ENCODE assay signal across 23 mouse cellular contexts in the genomic region with DNA sequence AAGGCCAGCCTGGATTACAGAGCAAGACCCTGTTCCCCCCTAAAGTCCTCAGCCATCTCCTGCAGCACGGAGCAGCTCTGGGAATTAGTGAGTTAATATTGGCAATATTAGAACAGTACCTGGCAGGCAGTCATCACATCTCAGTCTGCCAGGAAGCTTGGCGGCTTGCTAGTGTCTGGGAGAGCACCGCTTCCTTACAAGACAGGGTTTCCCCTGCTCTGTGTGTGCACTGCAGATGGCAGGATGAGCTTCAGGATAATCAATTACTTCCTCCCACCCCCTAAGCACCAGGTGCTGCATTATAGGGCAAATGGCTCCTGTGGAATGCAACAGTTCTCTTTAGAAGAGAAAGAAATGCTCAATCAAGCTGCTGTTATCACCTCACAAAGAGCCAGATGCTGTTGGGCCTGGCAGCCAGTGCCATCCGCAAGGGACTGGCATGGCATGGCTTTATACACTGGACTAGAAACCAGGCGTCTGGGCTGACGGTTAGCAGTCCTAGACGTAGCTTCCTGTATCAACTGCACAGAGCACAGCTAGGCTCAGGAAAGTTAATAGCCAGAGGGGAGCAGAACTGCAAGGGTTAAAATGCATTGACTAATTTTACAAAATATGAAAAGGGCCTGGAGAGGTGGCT. TPM values are rescaled to one million over a fixed set of nuclear protein-coding genes. Genes with fewer than 3 reads are reported as not detected.
DNase-seq lines count a peak whose midpoint lies in the region; ATAC-seq and TF ChIP-seq lines count a peak whose summit lies in the region.
"Had no signal": no experiment of that assay in that cellular context is flagged by ENCODE, and none has a peak within 500 bp of the region (broad histone marks: within the 10 kb centered on the region; RNA-seq: fewer than 3 reads in every experiment).

No protein-coding gene starts in this region.

- H3K4me2 ChIP-seq in forebrain, embryonic 15.5 days (replicated peaks), result no peak overlapping the region
- H3K4me2 ChIP-seq in forebrain, embryonic 11.5 days (ENCODE audit: low read depth, low read length, severe bottlenecking), result no peak overlapping the region
- H3K4me2 ChIP-seq in intestine, postnatal 0 days (replicated peaks; ENCODE audit: low read depth), result no peak overlapping the region
- H3K4me2 ChIP-seq: embryonic facial prominence, embryonic 13.5 days; heart, embryonic 11.5 days; kidney, embryonic 15.5 days; limb, embryonic 13.5 days; liver, embryonic 13.5 days; lung, embryonic 14.5 days; midbrain, embryonic 13.5 days; neural tube, embryonic 13.5 days had no signal

- no peak overlapping the region for H3K4me3 ChIP-seq in forebrain, embryonic 15.5 days
- H3K4me3 ChIP-seq in forebrain, embryonic 11.5 days (ENCODE audit: low read depth, low read length), result no peak overlapping the region
- H3K4me3 ChIP-seq in intestine, postnatal 0 days (ENCODE audit: low read depth, low read length), result no peak overlapping the region
- H3K4me3 ChIP-seq: embryonic facial prominence, embryonic 13.5 days; kidney, embryonic 15.5 days; limb, embryonic 13.5 days; liver, embryonic 13.5 days; midbrain, embryonic 13.5 days; neural tube, embryonic 13.5 days had no signal

- peaks cover 28% of the 10 kb centered on the region for H3K4me1 ChIP-seq in forebrain, embryonic 15.5 days
- H3K4me1 ChIP-seq in forebrain, embryonic 11.5 days (replicated peaks; ENCODE audit: control insufficient read depth, insufficient read depth, low read length), result no peaks in the 10 kb centered on the region
- no peaks in the 10 kb centered on the region for H3K4me1 ChIP-seq in intestine, postnatal 0 days (replicated peaks; ENCODE audit: control insufficient read depth, insufficient read depth, low read length)
- H3K4me1 ChIP-seq: liver, embryonic 13.5 days had no signal

- no peak for TF ChIP-seq CTCF in intestine, postnatal 0 days (IDR thresholded peaks at IDR 0.05; ENCODE audit: low read depth)

- peak overlapping the region; percentile 27 for H3K27ac ChIP-seq in forebrain, embryonic 15.5 days (replicated peaks)
- H3K27ac ChIP-seq in forebrain, embryonic 11.5 days (ENCODE audit: low read depth, low read length), result no peak overlapping the region
- H3K27ac ChIP-seq in intestine, postnatal 0 days (ENCODE audit: low read depth, low read length), result no peak overlapping the region
- H3K27ac ChIP-seq: embryonic facial prominence, embryonic 13.5 days; kidney, embryonic 15.5 days; limb, embryonic 13.5 days; liver, embryonic 13.5 days; midbrain, embryonic 13.5 days; neural tube, embryonic 13.5 days had no signal

- H3K9ac ChIP-seq in forebrain, embryonic 15.5 days (replicated peaks), result no peak overlapping the region
- H3K9ac ChIP-seq in forebrain, embryonic 11.5 days (ENCODE audit: low read length), result no peak overlapping the region
- no peak overlapping the region for H3K9ac ChIP-seq in intestine, postnatal 0 days (ENCODE audit: low read depth, low read length)
- H3K9ac ChIP-seq: embryonic facial prominence, embryonic 13.5 days; kidney, embryonic 15.5 days; limb, embryonic 13.5 days; liver, embryonic 13.5 days; lung, embryonic 14.5 days; midbrain, embryonic 13.5 days; neural tube, embryonic 13.5 days had no signal

- 57% methylated on average over 7 of the region's 7 CpGs for WGBS in forebrain, embryonic 15.5 days
- 88% methylated on average over 7 of the region's 7 CpGs for WGBS in forebrain, embryonic 11.5 days
- 72% methylated on average over 7 of the region's 7 CpGs for WGBS in intestine, postnatal 0 days

- peak; percentile 69 for ATAC-seq in forebrain, embryonic 15.5 days (replicated peaks)
- no peak for ATAC-seq in forebrain, embryonic 11.5 days (replicated peaks; ENCODE audit: low FRiP score)
- ATAC-seq in intestine, postnatal 0 days, result no peak
- ATAC-seq: activated CD4-positive, CD25-positive, alpha-beta regulatory T cell, adult 4 months; midbrain, embryonic 13.5 days had no signal

- no peaks in the 10 kb centered on the region for H3K27me3 ChIP-seq in forebrain, embryonic 15.5 days
- no peaks in the 10 kb centered on the region for H3K27me3 ChIP-seq in forebrain, embryonic 11.5 days (ENCODE audit: control insufficient read depth, insufficient read depth, low read length)
- H3K27me3 ChIP-seq in intestine, postnatal 0 days (replicated peaks; ENCODE audit: control insufficient read depth, insufficient read depth, low read length), result no peaks in the 10 kb centered on the region
- H3K27me3 ChIP-seq: embryonic facial prominence, embryonic 13.5 days; kidney, embryonic 15.5 days; limb, embryonic 13.5 days; liver, embryonic 13.5 days; midbrain, embryonic 13.5 days; neural tube, embryonic 13.5 days had no signal

- no peaks in the 10 kb centered on the region for H3K36me3 ChIP-seq in forebrain, embryonic 15.5 days
- H3K36me3 ChIP-seq in forebrain, embryonic 11.5 days (ENCODE audit: control insufficient read depth, insufficient read depth, low read length), result no peaks in the 10 kb centered on the region
- no peaks in the 10 kb centered on the region for H3K36me3 ChIP-seq in intestine, postnatal 0 days (ENCODE audit: control insufficient read depth, insufficient read depth)
- H3K36me3 ChIP-seq: embryonic facial prominence, embryonic 13.5 days; kidney, embryonic 15.5 days; limb, embryonic 13.5 days; liver, embryonic 13.5 days; midbrain, embryonic 13.5 days; neural tube, embryonic 13.5 days had no signal

- H3K9me3 ChIP-seq in forebrain, embryonic 15.5 days, result no peaks in the 10 kb centered on the region
- H3K9me3 ChIP-seq in forebrain, embryonic 11.5 days (ENCODE audit: control insufficient read depth, low read length), result no peaks in the 10 kb centered on the region
- no peaks in the 10 kb centered on the region for H3K9me3 ChIP-seq in intestine, postnatal 0 days (ENCODE audit: control insufficient read depth)
- H3K9me3 ChIP-seq: embryonic facial prominence, embryonic 13.5 days; kidney, embryonic 15.5 days; liver, embryonic 13.5 days; midbrain, embryonic 13.5 days; neural tube, embryonic 13.5 days had no signal

- peak; percentile 72 to 77 for DNase-seq in cerebellum, postnatal 10 days
- DNase-seq in cerebellum, adult 11 months, result no peak
- DNase-seq in forebrain, embryonic 11.5 days (ENCODE audit: low spot score), result no peak
- peak; percentile 25 for DNase-seq in layer of hippocampus, adult 9-11 months
- no peak for DNase-seq in layer of hippocampus, adult 9-10 months (ENCODE audit: low spot score)
- peak; percentile 39 for DNase-seq in brain, adult 2 months (ENCODE audit: low read depth, low spot score)
- DNase-seq: adrenal gland, adult 8-10 months; cerebellum, adult 8-10 months; kidney, adult 11 months; kidney, postnatal 36 days; liver, embryonic 13.5 days; lung, embryonic 14.5 days; thymus, adult 18-20 months; thymus, postnatal 36 days had no signal

RNA-seq across cellular contexts. Expression of gene Prokr2, which starts 38.3 kb away (rescaled TPM):
- 5.0 and 5.1 TPM in 2 replicates for polyA plus RNA-seq in forebrain, embryonic 15.5 days (2015; fragmentation: Nextera tagmentation; extraction: Ambion mirVana)
- 3.3 TPM in 2 replicates for polyA plus RNA-seq in forebrain, embryonic 11.5 days (2014; fragmentation: Nextera tagmentation; extraction: Ambion mirVana)
- polyA plus RNA-seq in intestine, postnatal 0 days (2015; fragmentation: Nextera tagmentation; extraction: Ambion mirVana), result 0.08 and 0.17 TPM in 2 replicates

Comparison
In these comparisons a context has a peak if more than half of its experiments do, and no peak if none do; other contexts are left out.
1. DNase-seq: peak in cerebellum, postnatal 10 days (2 of 2), layer of hippocampus, adult 9-11 months (single experiment) and brain, adult 2 months (single experiment); none in cerebellum, adult 11 months (single experiment), forebrain, embryonic 11.5 days (single experiment) and layer of hippocampus, adult 9-10 months (single experiment).